In the genomic region with DNA sequence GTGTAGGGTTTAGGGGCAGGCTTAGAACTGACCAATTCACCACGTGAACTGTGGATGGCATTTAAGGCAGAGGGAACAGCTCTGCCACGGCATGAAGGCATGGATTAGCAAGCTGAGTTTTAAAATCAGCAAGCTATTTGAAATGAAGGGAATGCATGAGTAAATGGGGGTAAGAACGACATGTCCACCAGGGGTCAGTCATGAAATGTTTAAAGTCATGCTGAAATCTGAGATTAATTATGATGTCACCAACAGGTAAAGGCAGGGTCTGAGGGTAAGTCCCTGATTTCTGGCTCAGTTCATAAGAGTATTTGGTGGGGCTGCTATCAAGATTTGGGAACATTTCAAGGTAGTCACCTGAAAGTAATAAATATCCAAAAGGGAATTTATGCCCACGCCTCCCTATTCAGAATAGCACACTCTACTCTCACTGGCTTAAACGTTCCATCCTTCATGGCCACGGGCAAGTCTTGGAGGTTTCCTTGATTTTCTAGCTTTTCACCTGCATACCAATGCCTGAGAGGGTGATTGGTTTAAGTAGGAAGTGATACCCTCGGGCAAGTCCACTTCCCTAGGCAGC, we compare ENCODE assay signal across 7 mouse cellular contexts. TPM values are rescaled to one million over a fixed set of nuclear protein-coding genes. Genes with fewer than 3 reads are reported as not detected.
A peak's percentile ranks its signal among the peaks of the same experiment; 100 is the strongest.
DNase-seq lines count a peak whose midpoint lies in the region; ATAC-seq lines count a peak whose summit lies in the region.

No protein-coding gene starts in this region.

- H3K27me3 ChIP-seq in limb, embryonic 10.5 days (ENCODE audit: low read depth, poor library complexity, severe bottlenecking), result no peaks in the 10 kb centered on the region
- H3K27me3 ChIP-seq in midbrain, embryonic 12.5 days, result peaks cover 9% of the 10 kb centered on the region

- peak; percentile 23 to 43 for DNase-seq in B cell, adult 2 months
- peak; percentile 64 for DNase-seq in NIH3T3 (ENCODE audit: low read depth)
- peak; percentile 52 for DNase-seq in embryo, embryonic 9.5 days (ENCODE audit: extremely low spot score)
- DNase-seq in heart, postnatal 10 days, result peak; percentile 47 to 66
- DNase-seq in limb, embryonic 10.5 days (ENCODE audit: low spot score), result no peak
- DNase-seq in thymus, postnatal 10 days (ENCODE audit: low spot score in 2 of 2), result no peak

- intact Hi-C loops in heart, postnatal 10 days (cut with DNase I), result loop anchor here (5.0 kb wide), 3 partner anchors 57 to 167 kb away; partner anchors contain the start of genes Psmf1 and Snph

- H3K36me3 ChIP-seq in limb, embryonic 10.5 days, result no peaks in the 10 kb centered on the region
- no peaks in the 10 kb centered on the region for H3K36me3 ChIP-seq in midbrain, embryonic 12.5 days

- peak overlapping the region; percentile 84 for H3K27ac ChIP-seq in limb, embryonic 10.5 days
- H3K27ac ChIP-seq in midbrain, embryonic 12.5 days (replicated peaks), result peak overlapping the region; percentile 60; the same call in 1 of the 2 replicates

- ATAC-seq in midbrain, embryonic 12.5 days (ENCODE audit: low FRiP score, low read depth), result peak; percentile 28

- WGBS in limb, embryonic 10.5 days, result 24% methylated on average over 7 of the region's 7 CpGs
- 17% methylated on average over 7 of the region's 7 CpGs for WGBS in midbrain, embryonic 12.5 days

- H3K4me2 ChIP-seq in midbrain, embryonic 12.5 days (replicated peaks), result peak overlapping the region; percentile 76

- H3K9me3 ChIP-seq in limb, embryonic 10.5 days (replicated peaks), result no peaks in the 10 kb centered on the region
- no peaks in the 10 kb centered on the region for H3K9me3 ChIP-seq in midbrain, embryonic 12.5 days

- H3K4me3 ChIP-seq in limb, embryonic 10.5 days, result peak overlapping the region; percentile 55
- peak overlapping the region; percentile 46 for H3K4me3 ChIP-seq in midbrain, embryonic 12.5 days

- peak overlapping the region; percentile 57 for H3K9ac ChIP-seq in midbrain, embryonic 12.5 days (replicated peaks)

- H3K4me1 ChIP-seq in limb, embryonic 10.5 days, result peaks cover 15% of the 10 kb centered on the region
- H3K4me1 ChIP-seq in midbrain, embryonic 12.5 days, result peaks cover 15% of the 10 kb centered on the region

RNA-seq across cellular contexts. Expression of gene Sdcbp2, which starts 2.8 kb away (rescaled TPM):
- total RNA-seq in heart, postnatal 10 days (2021), result 1 to 10 TPM; 1.6 to 3.2 TPM
- polyA plus RNA-seq in limb, embryonic 10.5 days (2016; fragmentation: Nextera tagmentation; extraction: Ambion mirVana), result 0.55 and 0.73 TPM in 2 replicates
- 0.33 and 0.50 TPM in 2 replicates for polyA plus RNA-seq in midbrain, embryonic 12.5 days (2016; fragmentation: Nextera tagmentation; extraction: Ambion mirVana)

RNA-seq across cellular contexts. Expression of gene Fkbp1a, which starts 32.9 kb away (rescaled TPM):
- 100 to 1,000 TPM; 377 to 378 TPM for total RNA-seq in heart, postnatal 10 days (2021)
- 543 and 621 TPM in 2 replicates for polyA plus RNA-seq in limb, embryonic 10.5 days (2016; fragmentation: Nextera tagmentation; extraction: Ambion mirVana)
- polyA plus RNA-seq in midbrain, embryonic 12.5 days (2016; fragmentation: Nextera tagmentation; extraction: Ambion mirVana), result 500 and 503 TPM in 2 replicates

RNA-seq across cellular contexts. Expression of gene Snph, which starts 57.2 kb away (rescaled TPM):
- 1 to 10 TPM; 2.3 to 3.1 TPM for total RNA-seq in heart, postnatal 10 days (2021)
- polyA plus RNA-seq in limb, embryonic 10.5 days (2016; fragmentation: Nextera tagmentation; extraction: Ambion mirVana), result 0.14 and 0.30 TPM in 2 replicates
- polyA plus RNA-seq in midbrain, embryonic 12.5 days (2016; fragmentation: Nextera tagmentation; extraction: Ambion mirVana), result 5.5 and 6.3 TPM in 2 replicates

Comparison
In these comparisons a context has a peak if more than half of its experiments do, and no peak if none do; other contexts are left out.
1. DNase-seq: peak in B cell, adult 2 months (2 of 2), NIH3T3 (single experiment), embryo, embryonic 9.5 days (single experiment) and heart, postnatal 10 days (2 of 2); none in limb, embryonic 10.5 days (single experiment) and thymus, postnatal 10 days (0 of 2).